Mouse (Mus musculus) layer of hippocampus, postnatal 14 days (tissue): ENCODE measurements around the gene Mcrip2. TPM values are rescaled to one million over a fixed set of nuclear protein-coding genes. Genes with fewer than 3 reads are reported as not detected.
A peak's percentile ranks its signal among the peaks of the same experiment; 100 is the strongest.
"Not testable (repeated sequence)": the region's sequence is repeated elsewhere in the genome, so short reads cannot be mapped to it uniquely, and the experiment has no call there.

ENCODE experiments used
- DNase-seq, 2 experiments: peaks; one replicate each; pipeline ENCODE4 v3.0.0; 2021 to 2022; ENCODE audit warnings: low spot score in 2 of 2, mixed read lengths in 1 of 2
- total RNA-seq, 2 experiments: library from RNA; stranded (reverse); gene quantifications; 2 replicates each; pipeline ENCODE4 v1.2.3; 2021

Mcrip2 gene
- total RNA-seq, 2 experiments from 2014 or later, result 29.2 to 39.0 TPM

- DNase-seq, result no peak
These were observed 13.1 kb upstream of the Mcrip2 start for GRCm38 (mm10) chr17:25881691-25882090.

- DNase-seq, result no peak
These were observed 12.5 kb upstream of the Mcrip2 start for GRCm38 (mm10) chr17:25880913-25881641.

GRCm38 (mm10) chr17:25880196-25880910, 11.8 kb upstream of the Mcrip2 start, which contains the start of gene Wfikkn1:
TSS of gene Wfikkn1 (minus strand) at chr17:25880858.
- DNase-seq, result no peak

- no peak for DNase-seq
These were observed 11.2 kb upstream of the Mcrip2 start for GRCm38 (mm10) chr17:25879750-25880149.

- DNase-seq, result no peak
These were observed 10.7 kb upstream of the Mcrip2 start for GRCm38 (mm10) chr17:25879261-25879660.

- no peak for DNase-seq
These were observed 10.1 kb upstream of the Mcrip2 start for GRCm38 (mm10) chr17:25878611-25879180.

- no peak for DNase-seq
These were observed 9.4 kb upstream of the Mcrip2 start for GRCm38 (mm10) chr17:25877741-25878610.

- DNase-seq, result no peak
These were observed 8.5 kb upstream of the Mcrip2 start for GRCm38 (mm10) chr17:25877025-25877424.

- DNase-seq, result no peak
These were observed 7.9 kb upstream of the Mcrip2 start for GRCm38 (mm10) chr17:25876347-25876915.

GRCm38 (mm10) chr17:25875171-25876136, 6.9 kb upstream of the Mcrip2 start:
- DNase-seq, result peak; percentile 91 to 93

GRCm38 (mm10) chr17:25874721-25875170, 6.2 kb upstream of the Mcrip2 start, which contains the start of gene Mettl26:
TSS of gene Mettl26 (plus strand) at chr17:25875074.
- DNase-seq, result peak; percentile 98 to 99

GRCm38 (mm10) chr17:25874148-25874720, 5.7 kb upstream of the Mcrip2 start:
- DNase-seq, result no peak

GRCm38 (mm10) chr17:25873405-25874147, 5.0 kb upstream of the Mcrip2 start:
- no peak for DNase-seq

GRCm38 (mm10) chr17:25872676-25873075, 4.1 kb upstream of the Mcrip2 start:
- DNase-seq, result no peak

- not testable (repeated sequence) for DNase-seq
These were observed 3.0 kb upstream of the Mcrip2 start for GRCm38 (mm10) chr17:25871566-25871965.

GRCm38 (mm10) chr17:25869954-25870353, 1.4 kb upstream of the Mcrip2 start:
- DNase-seq, result no peak

- no peak for DNase-seq
These were observed 934 bp upstream of the Mcrip2 start for GRCm38 (mm10) chr17:25869498-25869897.
